Mouse (Mus musculus) frontal cortex, postnatal 14 days (tissue): ENCODE measurements around the gene Guca1b.

ENCODE experiments used
- DNase-seq, 2 experiments: peaks; one replicate each; pipeline ENCODE4 v3.0.0; 2022; ENCODE audit warnings: low spot score in 2 of 2

Guca1b gene

GRCm38 (mm10) chr17:47385145-47385544 is at the start of gene Guca1b:
Gene Guca1b, plus strand, starts transcription at chr17:47385393.
- DNase-seq = no peak

- no peak for DNase-seq
These were observed 42.1 kb upstream of the Guca1b start for GRCm38 (mm10) chr17:47343121-47343520.

- DNase-seq = no peak
These were observed 35.4 kb upstream of the Guca1b start for GRCm38 (mm10) chr17:47349721-47350319.

- no peak for DNase-seq
These were observed 25.2 kb upstream of the Guca1b start for GRCm38 (mm10) chr17:47359964-47360363.

GRCm38 (mm10) chr17:47361343-47361742 is 23.9 kb upstream of the Guca1b start:
- no peak for DNase-seq

- peak; percentile 74 to 80 for DNase-seq
These were observed 16.6 kb upstream of the Guca1b start, which contains the start of gene Mrps10 for GRCm38 (mm10) chr17:47368401-47369086. Gene Mrps10, plus strand, starts transcription at chr17:47368887.

GRCm38 (mm10) chr17:47369087-47369443 is 16.1 kb upstream of the Guca1b start:
- no peak for DNase-seq

GRCm38 (mm10) chr17:47371451-47371850 is 13.7 kb upstream of the Guca1b start:
- DNase-seq = peak in 1 of 2 experiments; percentile 33

GRCm38 (mm10) chr17:47373991-47374390 is 11.2 kb upstream of the Guca1b start:
- DNase-seq = no peak

- no peak for DNase-seq
These were observed 8.4 kb upstream of the Guca1b start for GRCm38 (mm10) chr17:47376779-47377280.

- no peak for DNase-seq
These were observed 7.1 kb upstream of the Guca1b start for GRCm38 (mm10) chr17:47378133-47378532.

- no peak for DNase-seq
These were observed 3.3 kb upstream of the Guca1b start for GRCm38 (mm10) chr17:47381917-47382316.

GRCm38 (mm10) chr17:47383266-47383665 is 1.9 kb upstream of the Guca1b start:
- no peak for DNase-seq

- no peak for DNase-seq
These were observed 1.1 kb upstream of the Guca1b start for GRCm38 (mm10) chr17:47384064-47384463.

GRCm38 (mm10) chr17:47386649-47387048 is 1.5 kb downstream of the Guca1b start:
- no peak for DNase-seq

GRCm38 (mm10) chr17:47394223-47394869 is 9.2 kb downstream of the Guca1b start:
- DNase-seq = no peak

GRCm38 (mm10) chr17:47395376-47395913 is 10.3 kb downstream of the Guca1b start:
- DNase-seq = no peak

- no peak for DNase-seq
These were observed 13.9 kb downstream of the Guca1b start for GRCm38 (mm10) chr17:47399091-47399490.

GRCm38 (mm10) chr17:47400451-47400850 is 15.3 kb downstream of the Guca1b start, which contains the start of gene Guca1a:
Gene Guca1a, minus strand, starts transcription at chr17:47400584.
- no peak for DNase-seq

- DNase-seq = no peak
These were observed 22.7 kb downstream of the Guca1b start for GRCm38 (mm10) chr17:47407717-47408557.

- peak in 1 of 2 experiments; percentile 30 for DNase-seq
These were observed 23.3 kb downstream of the Guca1b start for GRCm38 (mm10) chr17:47408558-47408898.
